Mouse (Mus musculus) right cerebral cortex, postnatal 36 days (tissue): ENCODE data around the gene Slit2.

Experiments
- DNase-seq, 2 experiments: peaks; one replicate each; pipeline ENCODE4 v3.0.0; 2022; ENCODE audit warnings: low spot score in 2 of 2, mixed read lengths in 1 of 2

The Slit2 gene

DNA sequence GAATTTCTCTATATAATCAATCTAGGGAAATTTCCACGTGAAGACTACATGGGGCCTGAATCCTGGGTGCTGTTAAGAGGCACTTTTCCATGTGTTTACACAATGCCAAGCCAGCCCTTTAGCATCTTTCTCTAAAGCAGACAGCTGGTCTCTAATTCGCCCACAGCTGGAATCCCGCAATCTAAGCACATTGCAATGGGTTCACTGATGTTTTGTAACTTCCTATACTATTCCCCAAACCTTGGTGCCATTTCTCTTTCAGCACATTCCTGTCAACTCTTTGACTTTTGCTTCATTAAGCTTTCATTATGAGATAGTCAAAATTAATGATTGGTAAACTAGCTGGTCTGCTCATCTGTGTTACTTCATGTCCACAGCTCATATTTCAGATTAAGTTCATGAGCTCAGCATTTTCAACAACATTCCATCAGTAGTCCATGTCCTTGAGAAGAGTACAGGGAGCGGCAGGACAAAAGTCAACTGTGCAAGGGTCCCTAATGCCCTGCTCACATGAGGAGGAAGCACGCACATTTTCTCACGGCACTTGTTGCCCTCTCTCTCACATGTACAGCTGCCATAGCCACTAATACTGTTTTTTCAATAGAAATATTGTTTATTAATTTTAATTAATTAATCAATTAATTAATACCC lies 247.6 kb downstream of the Slit2 start:
- no peak for DNase-seq

DNA sequence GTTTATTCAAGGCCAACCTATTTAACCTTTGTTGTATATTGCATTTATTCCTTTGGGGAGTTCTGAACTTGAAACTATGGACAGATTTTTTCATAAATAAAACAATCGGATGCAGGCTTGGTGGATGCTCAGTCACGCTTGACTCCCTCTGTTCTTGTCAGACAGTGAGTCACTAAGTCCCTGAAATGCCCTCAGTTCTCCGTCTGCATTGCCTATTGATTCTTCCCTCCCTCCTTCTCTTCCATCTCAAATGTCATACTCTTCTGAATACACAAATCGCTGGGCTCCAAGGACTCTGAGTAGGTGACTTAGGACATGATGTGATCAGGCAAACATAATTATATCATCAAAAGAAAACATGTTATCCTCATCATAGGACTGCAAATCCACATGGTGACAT lies 251.8 kb downstream of the Slit2 start:
- no peak for DNase-seq

DNA sequence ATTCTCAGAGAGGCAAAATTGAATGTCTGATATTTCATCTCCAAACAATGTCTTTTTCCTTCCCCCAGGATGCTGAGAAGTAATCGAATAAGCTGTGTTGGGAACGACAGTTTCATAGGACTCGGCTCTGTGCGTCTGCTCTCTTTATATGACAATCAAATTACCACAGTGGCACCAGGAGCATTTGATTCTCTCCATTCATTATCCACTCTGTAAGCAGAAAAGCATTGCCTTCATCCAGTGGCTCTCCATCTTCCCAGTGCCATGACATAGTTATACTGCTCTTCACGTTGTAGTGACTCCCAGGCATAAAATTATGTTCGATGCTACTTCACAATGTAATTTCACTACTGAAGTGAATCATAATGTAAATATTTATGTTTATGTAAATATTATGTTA lies 252.3 kb downstream of the Slit2 start:
- no peak for DNase-seq

DNA sequence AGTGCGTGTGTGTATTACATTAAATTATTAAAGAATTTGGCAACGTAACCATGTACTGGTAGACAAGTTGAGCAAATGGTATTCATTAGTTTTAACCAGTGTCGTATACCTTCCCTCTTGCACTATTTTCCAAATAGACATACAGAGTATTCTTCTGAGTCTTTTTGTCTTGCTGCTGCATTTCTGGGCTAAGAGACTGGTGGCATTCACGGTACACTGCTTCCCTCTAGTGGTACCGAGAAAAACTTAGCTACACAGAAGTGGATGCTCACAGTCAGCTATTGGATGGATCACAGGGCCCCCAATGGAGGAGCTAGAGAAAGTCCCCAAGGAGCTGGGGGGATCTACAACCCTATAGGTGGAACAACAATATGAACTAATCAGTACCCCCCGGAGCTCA lies 257.8 kb downstream of the Slit2 start:
- peak; percentile 4 to 28 for DNase-seq

DNA sequence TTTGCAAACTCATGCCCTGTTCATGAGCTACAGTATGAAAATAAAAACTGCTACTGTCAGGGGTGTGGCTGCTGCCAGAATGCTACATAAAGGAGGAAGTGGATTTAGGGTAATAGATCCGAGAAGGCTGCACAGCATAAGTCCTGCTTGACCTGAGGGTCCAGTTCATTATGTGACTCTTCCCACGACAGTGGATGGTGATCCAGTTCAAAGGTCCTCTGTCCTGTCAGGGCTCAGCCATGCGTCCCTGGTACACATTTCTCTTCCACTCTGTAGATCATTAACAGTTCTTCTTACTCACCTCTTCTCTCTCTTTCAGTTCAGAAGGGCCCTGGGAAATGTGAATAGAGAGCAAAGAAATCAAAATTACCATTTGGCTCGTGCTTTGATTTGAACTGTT lies 265.4 kb downstream of the Slit2 start:
- no peak for DNase-seq

DNA sequence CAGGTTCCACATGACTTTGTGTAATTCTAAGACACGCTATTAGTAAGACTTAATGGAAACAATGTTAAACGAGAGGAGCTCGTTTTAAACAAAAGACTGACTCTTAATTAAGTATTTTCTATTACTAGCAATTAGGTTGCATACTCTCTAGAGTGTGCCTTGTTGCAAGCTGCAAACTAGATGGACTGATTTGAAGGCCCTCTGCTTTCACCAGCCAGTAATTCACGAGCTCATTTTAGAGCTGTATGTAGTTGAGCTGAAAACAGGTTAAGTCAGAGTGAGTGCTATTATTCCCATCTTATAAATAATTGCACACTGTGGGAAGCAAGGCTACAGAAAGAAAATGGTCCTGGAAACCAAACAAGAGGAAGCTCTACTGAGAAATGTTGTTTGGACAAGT lies 294.6 kb downstream of the Slit2 start:
- DNase-seq = no peak

DNA sequence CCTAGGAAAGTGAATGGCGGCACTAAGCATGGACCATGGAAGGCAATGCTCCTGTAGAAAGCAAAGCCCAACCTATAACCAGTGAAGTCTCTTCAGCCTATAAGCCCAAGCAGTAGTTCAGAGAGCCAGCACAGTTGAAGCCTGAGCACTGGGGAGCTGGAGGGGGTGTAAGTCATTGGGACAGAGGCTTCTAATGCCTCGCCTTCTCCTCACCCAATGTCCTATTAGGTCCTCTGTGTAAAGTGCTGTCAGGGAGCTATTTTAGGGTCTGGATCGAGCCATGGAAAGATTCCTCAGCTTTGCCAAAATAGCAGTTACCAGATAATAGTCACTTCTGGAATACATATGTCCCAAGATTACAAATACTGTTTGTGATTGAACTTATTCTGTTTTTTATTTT lies 318.2 kb downstream of the Slit2 start:
- no peak for DNase-seq

DNA sequence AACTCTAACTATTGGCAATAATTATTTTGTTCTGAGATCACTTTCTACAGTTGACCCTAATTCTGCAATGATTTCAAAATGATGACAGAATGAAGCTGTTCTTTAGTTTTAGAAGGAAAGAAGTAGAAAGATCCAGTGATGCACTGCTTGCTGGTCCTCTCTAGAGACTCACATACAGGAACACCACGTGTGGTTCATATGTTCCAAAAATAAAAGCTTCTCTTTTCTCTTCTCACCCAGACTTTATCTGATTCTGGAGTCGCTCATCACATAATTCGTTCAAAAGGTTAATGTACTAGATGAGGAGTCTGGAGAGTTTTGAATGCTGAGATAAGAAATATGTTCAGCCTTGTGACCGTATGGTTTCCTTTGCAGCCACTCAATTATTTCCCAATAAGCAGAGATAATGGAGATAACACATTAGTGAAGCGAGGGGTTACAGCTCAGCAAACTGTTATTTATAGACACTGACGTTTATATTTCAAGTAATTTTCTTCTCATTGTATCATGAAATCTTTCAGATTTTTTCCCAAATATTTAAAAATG lies 332.2 kb downstream of the Slit2 start:
- no peak for DNase-seq

DNA sequence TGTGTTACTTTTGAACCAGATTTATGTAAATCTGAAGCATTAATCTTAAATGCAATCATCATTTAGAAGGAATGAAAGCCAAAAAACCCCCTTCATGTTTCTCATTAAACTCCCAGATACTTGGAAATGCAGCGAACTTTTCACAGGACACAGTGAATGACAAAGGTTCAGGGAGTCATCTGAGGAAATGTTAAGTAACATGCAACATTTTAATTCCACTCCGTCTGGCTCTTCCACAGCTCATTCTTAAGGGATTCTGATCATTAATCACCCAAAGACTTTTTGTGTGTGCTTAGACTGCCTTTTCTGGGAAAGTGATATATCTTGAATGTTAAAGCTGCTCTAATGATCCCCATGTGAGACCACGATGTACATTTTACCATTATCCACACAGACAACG lies 337.7 kb downstream of the Slit2 start:
- DNase-seq = no peak

DNA sequence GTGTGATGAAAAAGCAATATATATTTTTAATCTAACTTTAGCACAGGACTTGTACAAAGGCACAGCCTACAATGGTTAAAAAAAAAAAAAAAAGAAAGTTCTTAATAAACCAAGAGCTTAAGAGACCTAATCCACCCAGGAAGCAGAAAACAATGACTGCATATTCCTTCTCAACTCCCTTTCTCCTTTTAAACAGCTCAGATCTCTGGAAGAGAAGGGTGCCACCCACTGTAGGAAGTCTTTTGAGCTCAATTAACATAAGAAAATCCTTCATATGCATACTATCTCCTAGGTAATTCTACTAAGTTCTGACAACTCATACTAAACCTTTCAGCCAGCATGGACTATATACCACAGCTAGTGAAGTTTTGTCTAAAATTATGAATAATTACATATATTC lies 343.3 kb downstream of the Slit2 start:
- DNase-seq = no peak

DNA sequence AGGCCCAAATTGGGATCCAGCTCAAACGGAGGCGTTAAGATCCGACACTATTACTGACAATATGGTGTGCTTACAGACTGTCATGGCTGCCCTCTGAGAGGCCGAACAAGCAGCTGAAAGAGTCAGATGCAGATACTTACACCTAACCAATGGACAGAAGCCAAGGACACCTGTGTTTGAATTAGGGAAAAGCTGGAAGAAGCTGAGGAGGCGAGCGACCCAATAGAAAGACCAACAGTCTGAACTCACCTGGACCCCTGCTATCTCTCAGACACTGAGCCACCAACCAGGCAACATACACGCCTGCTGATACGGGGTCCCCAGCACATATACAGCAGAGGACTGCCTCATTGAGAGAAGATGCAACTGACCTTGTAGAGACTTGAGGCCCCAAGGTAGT lies 344.7 kb downstream of the Slit2 start, which contains the start of gene 5730480H06Rik:
Gene 5730480H06Rik, plus strand, starts transcription at position 301 of the 400 bp plus-strand sequence.
- no peak for DNase-seq

DNA sequence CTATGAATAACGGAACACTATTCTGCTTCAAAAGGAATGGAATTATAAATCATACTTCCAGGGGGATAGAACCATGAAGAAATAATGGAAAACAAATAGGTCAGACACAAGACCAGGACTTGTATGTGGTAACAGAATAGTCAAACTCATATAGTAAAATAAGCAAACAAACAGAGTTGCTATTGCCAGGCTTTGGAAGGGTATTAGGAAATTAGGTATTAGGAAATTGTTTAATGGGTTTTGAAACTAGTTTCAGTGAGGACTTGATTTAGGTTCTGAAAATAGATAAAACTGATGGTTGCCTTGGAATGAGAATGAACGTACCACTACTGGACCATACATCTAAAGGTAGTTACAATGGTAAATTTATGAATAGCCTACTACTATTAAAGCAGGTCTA lies 346.8 kb downstream of the Slit2 start:
- DNase-seq = no peak

DNA sequence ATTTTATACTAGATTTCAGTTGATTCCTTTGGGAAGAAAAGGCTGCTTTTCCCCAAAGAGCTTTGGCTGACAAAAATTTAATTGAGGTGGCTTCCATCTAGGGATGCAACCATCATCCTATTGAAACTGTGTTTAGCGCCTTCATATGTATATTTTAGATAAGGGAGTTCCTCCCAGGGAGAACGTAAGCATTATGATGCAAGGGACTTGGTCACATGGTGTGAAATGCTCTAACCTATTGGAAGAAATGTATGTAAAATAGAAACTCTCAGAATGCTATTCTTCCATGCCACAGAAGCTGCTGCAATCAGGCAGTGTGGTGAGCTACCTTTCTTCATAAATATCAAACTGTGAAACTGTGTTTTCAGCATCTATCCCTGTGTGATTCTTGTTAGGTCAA lies 347.9 kb downstream of the Slit2 start:
- DNase-seq = no peak

DNA sequence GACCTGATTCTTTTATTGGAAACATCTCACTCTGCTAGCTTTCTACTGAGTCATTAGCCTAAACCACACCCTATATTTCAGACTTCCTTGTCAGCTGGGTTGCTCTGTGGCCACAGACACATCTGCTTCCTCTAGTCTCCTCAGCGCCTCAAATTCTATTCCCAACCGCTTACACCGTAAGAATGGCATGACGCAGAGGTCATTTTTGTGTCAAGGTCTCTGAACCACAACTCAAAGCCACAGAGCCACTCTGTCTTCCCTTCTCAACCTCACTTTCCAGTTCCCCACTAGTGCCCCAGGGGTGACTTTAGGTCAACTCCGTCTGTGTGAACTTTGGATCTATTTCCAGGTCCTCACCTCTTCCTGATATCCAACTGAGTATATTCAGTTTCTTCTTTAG lies 348.5 kb downstream of the Slit2 start:
- no peak for DNase-seq

DNA sequence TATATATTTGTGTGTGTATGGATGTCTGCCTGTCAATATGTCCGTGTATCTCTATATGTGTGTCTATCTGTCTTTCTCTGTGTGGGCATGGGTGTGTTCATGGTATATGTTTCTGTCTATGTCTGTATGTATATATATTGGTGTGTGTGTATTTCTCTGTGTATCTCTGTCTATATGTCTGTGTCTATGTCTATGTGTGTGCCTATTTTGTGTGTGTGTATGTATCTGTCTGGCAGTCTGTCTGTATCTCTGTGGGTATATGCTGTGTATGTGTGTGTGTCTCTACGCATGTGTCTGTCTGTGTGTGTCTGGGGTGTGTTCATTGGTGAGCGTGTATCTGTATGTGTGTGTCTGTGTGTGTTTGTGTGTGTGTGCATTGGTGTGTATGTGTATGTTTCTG lies 350.5 kb downstream of the Slit2 start:
- no peak for DNase-seq

DNA sequence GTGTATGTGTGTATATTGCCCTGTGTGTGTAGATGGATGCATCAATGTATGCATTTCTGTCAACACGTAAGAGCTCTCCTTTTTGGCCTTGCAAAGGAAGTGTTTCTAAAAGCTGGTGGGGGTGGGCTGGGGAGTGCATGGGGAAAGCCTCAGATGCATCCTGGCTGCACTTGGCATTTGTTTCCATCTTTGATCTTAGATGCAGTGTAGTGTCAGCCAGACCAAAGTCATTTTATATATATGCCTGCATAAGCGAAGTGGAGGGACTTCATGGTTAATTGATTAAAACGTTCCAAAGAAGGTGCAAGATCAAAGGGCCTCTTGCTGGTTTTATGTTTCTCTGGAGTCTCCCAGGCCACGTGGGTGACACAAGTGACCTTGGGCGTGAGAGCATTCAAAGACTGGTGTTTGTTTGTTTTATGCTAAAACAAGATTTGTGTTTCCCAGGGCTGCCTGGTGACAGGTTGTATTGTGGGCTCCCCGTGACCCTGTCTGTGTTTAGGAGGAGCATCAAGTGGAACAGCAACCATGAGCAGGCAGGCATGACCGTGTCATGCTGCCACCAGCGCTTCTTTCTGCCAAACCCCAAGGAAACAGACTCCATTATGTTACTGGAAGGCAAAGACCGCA lies 351.1 kb downstream of the Slit2 start:
- DNase-seq = no peak

DNA sequence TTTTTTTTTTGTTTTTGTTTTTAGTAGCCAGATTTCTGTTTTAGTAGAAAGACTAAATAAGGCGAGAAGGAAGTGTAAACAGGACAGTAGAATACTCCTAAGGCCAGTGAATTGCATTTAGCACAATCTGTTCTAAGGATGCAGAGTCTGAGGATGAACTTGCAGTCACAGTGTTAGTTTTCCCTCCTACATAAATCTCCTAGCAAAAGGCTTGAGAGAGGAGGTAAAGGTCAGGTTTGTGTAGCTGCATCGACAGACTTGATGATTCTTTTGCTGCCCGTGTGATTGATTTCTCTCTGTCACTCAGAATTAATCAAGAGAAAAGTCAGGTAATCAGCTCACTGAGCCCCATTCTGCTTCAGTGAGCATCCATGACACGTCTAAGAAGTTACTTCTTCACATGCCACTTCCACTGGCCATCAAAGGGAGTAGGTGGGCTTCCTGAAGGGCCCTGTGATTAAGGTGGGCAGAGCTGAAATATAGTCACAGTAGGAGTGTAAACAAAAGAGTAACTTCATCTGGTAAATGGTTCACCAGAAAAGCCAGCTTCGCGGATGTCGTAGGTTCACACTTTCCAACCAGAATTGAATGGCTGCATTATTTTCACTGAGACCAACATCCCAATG lies 358.0 kb downstream of the Slit2 start:
- DNase-seq = no peak

DNA sequence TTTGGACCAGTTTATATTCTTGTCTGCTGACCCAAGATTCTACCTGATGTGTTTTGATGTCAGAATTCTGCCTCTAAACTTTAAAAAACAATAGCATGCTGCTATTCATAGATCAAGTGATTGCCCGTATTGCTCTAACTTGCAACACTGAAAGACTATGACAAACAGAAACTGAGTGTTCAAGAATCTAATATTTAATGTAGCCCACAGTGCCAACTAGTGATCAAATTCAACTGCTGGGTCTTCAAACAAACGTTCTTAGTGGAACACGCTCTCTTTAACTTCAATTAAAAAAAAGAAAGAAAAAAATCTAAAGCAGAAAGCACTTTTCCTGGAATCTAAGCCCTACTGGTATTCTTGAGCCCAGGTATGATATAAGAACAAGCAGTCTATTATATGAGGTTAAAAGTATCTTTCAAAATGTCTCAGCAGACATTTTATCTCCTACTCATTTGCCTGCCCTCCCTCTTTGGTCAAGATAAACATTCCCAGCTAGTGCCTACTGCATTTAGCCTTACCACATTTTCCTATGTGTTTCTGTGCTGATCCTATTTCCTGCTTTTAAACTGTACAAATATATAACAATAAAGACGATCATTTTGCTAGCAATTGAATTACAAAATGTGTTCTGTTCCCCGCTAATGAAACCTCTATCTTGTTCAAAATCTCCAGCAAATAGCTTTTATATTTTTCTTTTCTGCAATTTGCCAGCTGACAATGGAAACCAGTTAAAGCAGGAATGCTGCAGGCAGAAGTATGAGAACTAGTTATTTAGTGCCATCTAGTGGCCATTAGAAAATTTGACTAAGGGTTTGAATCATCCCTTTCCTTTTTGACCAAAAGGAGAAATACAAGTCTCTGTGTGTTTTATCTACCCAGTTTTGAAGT lies 362.4 kb downstream of the Slit2 start:
- DNase-seq = no peak

DNA sequence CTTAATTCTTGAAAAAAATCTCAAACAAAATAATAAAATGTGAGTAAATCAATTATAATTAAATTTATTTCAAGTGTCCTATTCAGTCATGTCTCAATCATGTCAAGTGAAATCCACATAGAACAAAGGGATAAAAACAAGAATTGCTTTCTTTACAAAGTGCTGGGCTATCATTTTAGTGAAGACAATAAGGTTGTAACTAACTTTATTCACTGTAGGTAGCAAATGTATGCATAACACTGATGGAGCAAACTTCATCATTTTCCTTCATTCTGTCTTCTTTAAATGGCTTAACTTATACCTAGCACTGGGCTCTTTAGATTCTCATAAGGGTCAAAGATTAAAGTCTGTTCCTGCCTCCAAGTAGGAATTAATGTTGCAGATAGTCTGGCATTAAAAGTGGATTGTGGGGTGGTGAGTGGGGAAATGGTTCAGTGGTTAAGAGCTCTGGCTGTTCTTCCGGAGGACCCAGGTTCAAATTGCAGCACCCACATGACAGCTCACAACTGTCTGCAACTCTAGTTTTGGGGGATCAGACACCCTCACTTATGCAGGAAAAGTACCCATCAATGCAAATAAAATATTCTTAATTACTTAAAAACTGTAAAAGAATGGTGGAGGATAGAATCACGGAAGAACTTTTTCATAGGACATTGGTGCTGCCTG lies 363.2 kb downstream of the Slit2 start:
- DNase-seq = no peak

DNA sequence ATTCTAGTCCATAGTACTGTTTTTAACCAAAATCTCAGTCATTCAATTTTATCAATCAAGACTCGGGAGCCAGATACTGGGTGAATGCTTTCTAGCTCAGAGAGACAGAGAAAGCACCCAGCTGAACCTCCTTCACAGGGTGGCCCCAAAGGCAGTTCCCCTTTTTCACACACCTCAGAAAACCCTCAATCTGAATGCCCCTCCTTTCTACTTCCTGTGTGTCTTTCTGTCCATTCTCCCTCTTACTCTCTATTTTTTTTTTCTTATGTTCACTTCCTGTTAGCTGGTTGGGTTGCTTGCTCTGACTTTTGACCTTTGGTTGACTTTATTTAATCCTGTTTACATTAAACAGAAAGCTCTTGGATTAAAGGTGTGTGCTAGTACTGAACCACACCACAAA lies 366.4 kb downstream of the Slit2 start:
- DNase-seq = no peak
